Mouse (Mus musculus) spleen, adult 10 weeks (tissue): Measurements from ENCODE around the gene Tdrd5. TPM values are rescaled to one million over a fixed set of nuclear protein-coding genes. Genes with fewer than 3 reads are reported as not detected.

Source experiments
- polyA plus RNA-seq: library from polyadenylated mRNA; stranded (reverse); fragments of 350-450 nt; fragmentation: Illumina TruSeq; extraction: RNeasy Lipid Tissue Mini Kit (QIAGEN cat#74804); gene quantifications from one replicate; pipeline ENCODE4 v1.2.3, GENCODE M21; 2015; ENCODE audit warnings: low replicate concordance; ENCODE audit not compliant: insufficient read depth

Tdrd5 gene
- polyA plus RNA-seq: not detected

DNA sequence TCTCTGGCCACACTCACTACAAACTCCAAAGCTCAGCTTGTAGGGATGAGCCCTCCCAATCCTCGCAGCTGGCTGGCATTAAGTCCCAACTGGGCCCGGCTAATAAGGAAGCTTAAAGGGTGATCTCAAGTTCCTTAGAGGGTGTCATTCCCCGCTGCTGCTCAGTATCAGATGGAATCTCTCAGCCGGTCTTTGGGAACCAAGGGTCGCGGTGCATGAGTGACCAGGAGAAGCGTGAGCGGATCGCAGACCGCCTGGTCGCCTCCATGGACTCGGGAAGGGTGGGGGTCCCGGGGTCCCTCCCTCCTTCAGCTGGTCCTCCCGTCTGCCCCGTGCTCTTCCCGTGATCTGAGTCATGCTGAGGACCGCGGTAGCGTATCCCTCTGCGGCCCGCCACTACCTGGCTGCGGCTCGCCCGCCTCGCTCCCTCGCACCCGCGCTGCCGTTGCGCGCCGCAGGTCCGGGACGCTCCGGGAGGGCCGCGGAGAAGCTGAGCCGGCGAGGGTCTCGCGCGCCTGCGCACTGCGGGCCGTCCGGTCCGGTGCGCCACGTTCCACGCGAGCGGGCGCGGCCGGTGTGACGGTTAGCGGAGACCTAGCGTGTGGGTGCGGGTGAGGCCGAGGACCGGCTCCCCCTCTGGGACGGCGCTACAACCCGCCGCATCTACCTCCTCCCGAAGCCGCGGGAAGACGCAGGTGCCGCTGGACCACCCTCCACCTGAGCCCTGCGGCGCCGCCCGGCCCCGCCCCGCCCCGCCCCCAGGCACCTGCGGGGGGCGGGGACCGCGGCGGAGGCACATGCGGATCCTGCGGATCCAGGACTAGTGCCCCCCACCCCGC is at the start of gene Tdrd5:
Gene Tdrd5, minus strand, starts transcription at position 754 of the 839 bp plus-strand sequence.

GRCm38 (mm10) chr1:156310630-156311029 is 7.2 kb upstream of the Tdrd5 start, which contains the start of gene Nphs2:
TSS of gene Nphs2 (plus strand) at chr1:156310727.

Other genes with a start within 250 kb of the Tdrd5 start
- gene Fam163a, start 98.6 kb downstream of the Tdrd5 start, polyA plus RNA-seq: not detected
- gene Nphs2, start 7.1 kb upstream of the Tdrd5 start, polyA plus RNA-seq: not detected
- gene Gm2000, start 62.4 kb upstream of the Tdrd5 start, polyA plus RNA-seq: 206 TPM
- 1.5 TPM for gene Axdnd1, start 117.5 kb upstream of the Tdrd5 start, polyA plus RNA-seq
- gene Soat1, start 170.7 kb upstream of the Tdrd5 start, polyA plus RNA-seq: 66.3 TPM
- gene Gm10031, start 220.3 kb upstream of the Tdrd5 start, polyA plus RNA-seq: 4.5 TPM